Mouse (Mus musculus) forebrain, embryonic 16.5 days (tissue): ENCODE measurements at regions not wholly inside any gene's neighbourhood (a gene's known extent, or its start where the extent isn't known, plus 50 kb on each side); places are given as distances from the start of the nearest gene placed in this dataset.

Experiments
- ATAC-seq: fragments of 200-750 bp; cut with Nextera tagmentation; 2 replicates; pipeline ENCODE4 v1.8.0; 2017; ENCODE audit warnings: mild to moderate bottlenecking, moderate library complexity
- H3K27ac ChIP-seq: fragments of 300-500 bp; sonication (generic); 2 replicates; pipeline ENCODE4 v1.5.1; 2014; ENCODE audit warnings: low read length, control low read depth
- H3K27me3 ChIP-seq: fragments of 300-500 bp; sonication (generic); replicated peaks from 2 replicates; pipeline ENCODE4 v1.6.1; 2014; ENCODE audit warnings: low read length; ENCODE audit not compliant: control insufficient read depth, insufficient read depth
- H3K36me3 ChIP-seq: fragments of 300-500 bp; sonication (generic); 2 replicates; pipeline ENCODE4 v1.6.1; 2014; ENCODE audit not compliant: control insufficient read depth, insufficient read depth
- H3K4me1 ChIP-seq: fragments of 300-500 bp; sonication (generic); replicated peaks from 2 replicates; pipeline ENCODE4 v1.6.1; 2014; ENCODE audit warnings: low read length; ENCODE audit not compliant: control insufficient read depth, insufficient read depth
- H3K4me2 ChIP-seq: fragments of 300-500 bp; sonication (generic); 2 replicates; pipeline ENCODE4 v1.6.1; 2014; ENCODE audit warnings: mild to moderate bottlenecking, low read length, control low read depth
- H3K4me3 ChIP-seq: fragments of 300-500 bp; sonication (generic); replicated peaks from 2 replicates; pipeline ENCODE4 v1.5.1; 2014; ENCODE audit warnings: mild to moderate bottlenecking, low read length, control low read depth
- H3K9ac ChIP-seq: fragments of 300-500 bp; sonication (generic); replicated peaks from 2 replicates; pipeline ENCODE4 v1.6.1; 2014; ENCODE audit warnings: low read depth, low read length, control low read depth
- H3K9me3 ChIP-seq: fragments of 300-500 bp; sonication (generic); 2 replicates; pipeline ENCODE4 v1.6.1; 2016; ENCODE audit warnings: low read length; ENCODE audit not compliant: control insufficient read depth
- WGBS: fragments of 180-500 bp; shearing (Covaris S2); extraction: QIAGEN DNeasy Blood & Tissue Kit; methylation state at CpG from one replicate; pipeline ENCODE4 v1.1.7; 2014; 5-methylcytosine and 5-hydroxymethylcytosine counted together

GRCm38 (mm10) chr4:92311891-92312290 is 120.3 kb upstream of the Gm12666 start:
- no peaks in the 10 kb centered on the region for H3K4me1 ChIP-seq
- ATAC-seq = no peak
- no peaks in the 10 kb centered on the region for H3K27me3 ChIP-seq
- 50% methylated on average over 1 of the region's 1 CpGs for WGBS
- H3K4me2 ChIP-seq = no peak overlapping the region
- H3K4me3 ChIP-seq = no peak overlapping the region
- no peaks in the 10 kb centered on the region for H3K36me3 ChIP-seq
- H3K9me3 ChIP-seq = no peaks in the 10 kb centered on the region
- H3K9ac ChIP-seq = no peak overlapping the region
- no peak overlapping the region for H3K27ac ChIP-seq

- H3K4me1 ChIP-seq = no peaks in the 10 kb centered on the region
- no peak overlapping the region for H3K4me2 ChIP-seq
- no peaks in the 10 kb centered on the region for H3K36me3 ChIP-seq
- H3K27me3 ChIP-seq = no peaks in the 10 kb centered on the region
- H3K27ac ChIP-seq = no peak overlapping the region
- WGBS = 45% methylated on average over 1 of the region's 1 CpGs
- H3K4me3 ChIP-seq = no peak overlapping the region
- H3K9me3 ChIP-seq = no peaks in the 10 kb centered on the region
- ATAC-seq = peak; percentile 62
- H3K9ac ChIP-seq = no peak overlapping the region
Observed at GRCm38 (mm10) chr4:92265878-92266277, 74.3 kb upstream of the Gm12666 start.

DNA sequence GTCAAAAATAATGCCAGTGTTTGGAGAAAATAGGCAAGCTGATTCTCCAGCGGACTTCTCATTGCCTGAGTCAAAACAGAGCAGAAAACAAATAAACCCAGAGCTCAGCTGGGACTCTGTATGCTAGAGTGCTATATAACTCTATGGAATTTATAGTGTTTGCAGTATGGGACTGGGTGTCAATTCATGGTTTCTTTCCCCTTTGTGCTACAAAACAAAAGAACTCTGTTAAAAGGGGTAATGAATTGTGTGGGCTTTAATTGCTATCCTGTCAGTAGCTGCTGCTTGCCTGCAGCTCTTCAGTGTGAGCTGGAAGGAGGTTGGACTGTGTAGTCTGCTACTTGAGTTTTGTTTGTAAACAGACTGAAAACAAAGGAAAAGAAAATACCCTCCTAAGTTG is 55.3 kb upstream of the Gm12666 start:
- peak; percentile 43; the same call in 1 of the 2 replicates for ATAC-seq

More for the DNA sequence above, 55.3 kb upstream of the Gm12666 start:
- Histone ChIP-seq H3K36me3 (no peaks in the 10 kb centered on the region), H3K27ac (no peak overlapping the region), H3K4me2 (no peak overlapping the region), H3K9me3 (no peaks in the 10 kb centered on the region), H3K4me1 (no peaks in the 10 kb centered on the region; the same call in 1 of the 2 replicates), H3K4me3 (no peak overlapping the region), H3K27me3 (no peaks in the 10 kb centered on the region), H3K9ac (no peak overlapping the region)
- 3% methylated on average over 1 of the region's 1 CpGs for whole genome bisulfite sequencing
